Mouse (Mus musculus) ovary, adult 18-20 months (tissue): ENCODE results near the gene Chid1.

Source experiments
- DNase-seq: peaks from one replicate; pipeline ENCODE4 v3.0.0; 2022; ENCODE audit warnings: low spot score, mixed read lengths

Chid1 gene

GRCm38 (mm10) chr7:141558946-141559345 lies 19.3 kb upstream of the Chid1 start:
- DNase-seq, result no peak

GRCm38 (mm10) chr7:141558329-141558776 lies 18.7 kb upstream of the Chid1 start:
- DNase-seq, result no peak

DNA sequence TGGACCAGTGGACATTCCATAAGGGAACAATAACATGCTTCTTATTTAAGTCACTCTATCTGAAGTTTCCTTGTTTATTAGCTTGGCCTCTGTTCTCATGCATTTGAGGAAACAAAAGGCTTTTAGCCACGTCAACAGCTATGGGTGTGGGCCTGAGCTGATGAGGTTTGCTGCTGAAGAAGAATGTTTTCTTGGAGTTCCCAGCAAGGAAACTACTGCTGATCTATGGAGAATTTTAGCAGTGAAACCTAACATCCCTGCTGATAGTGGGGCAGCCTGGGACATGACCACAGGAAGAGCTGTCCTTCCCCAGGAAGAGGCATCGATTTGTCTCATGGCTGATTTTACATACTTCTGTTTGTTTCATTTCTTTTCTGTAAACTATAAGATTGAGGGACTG lies 10.8 kb upstream of the Chid1 start:
- DNase-seq, result no peak

- no peak for DNase-seq
Observed at GRCm38 (mm10) chr7:141549432-141550061, 9.9 kb upstream of the Chid1 start.

GRCm38 (mm10) chr7:141544654-141545053 lies 5.0 kb upstream of the Chid1 start:
- DNase-seq, result no peak

DNA sequence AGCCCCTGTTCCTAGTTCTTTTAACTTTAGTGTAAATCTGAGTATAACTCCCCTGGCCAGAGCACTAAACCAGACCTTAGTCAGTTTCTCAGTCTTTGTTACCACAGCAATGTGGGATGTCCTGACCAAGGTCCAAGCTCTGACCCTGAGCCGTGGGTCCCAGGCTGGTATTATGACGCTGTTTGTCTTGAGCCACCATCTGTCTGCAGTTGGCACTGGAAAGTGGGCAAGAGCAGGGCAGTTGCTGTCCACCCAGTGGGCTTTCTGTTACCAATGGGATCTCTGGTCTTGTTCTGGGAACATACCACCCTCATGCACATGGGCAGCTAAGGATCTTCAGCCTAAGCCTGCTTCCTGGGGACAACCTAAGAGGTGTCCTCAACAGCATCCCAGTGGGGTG lies 2.9 kb upstream of the Chid1 start:
- no peak for DNase-seq

- no peak for DNase-seq
Observed at GRCm38 (mm10) chr7:141541681-141542080, 2.0 kb upstream of the Chid1 start.

DNA sequence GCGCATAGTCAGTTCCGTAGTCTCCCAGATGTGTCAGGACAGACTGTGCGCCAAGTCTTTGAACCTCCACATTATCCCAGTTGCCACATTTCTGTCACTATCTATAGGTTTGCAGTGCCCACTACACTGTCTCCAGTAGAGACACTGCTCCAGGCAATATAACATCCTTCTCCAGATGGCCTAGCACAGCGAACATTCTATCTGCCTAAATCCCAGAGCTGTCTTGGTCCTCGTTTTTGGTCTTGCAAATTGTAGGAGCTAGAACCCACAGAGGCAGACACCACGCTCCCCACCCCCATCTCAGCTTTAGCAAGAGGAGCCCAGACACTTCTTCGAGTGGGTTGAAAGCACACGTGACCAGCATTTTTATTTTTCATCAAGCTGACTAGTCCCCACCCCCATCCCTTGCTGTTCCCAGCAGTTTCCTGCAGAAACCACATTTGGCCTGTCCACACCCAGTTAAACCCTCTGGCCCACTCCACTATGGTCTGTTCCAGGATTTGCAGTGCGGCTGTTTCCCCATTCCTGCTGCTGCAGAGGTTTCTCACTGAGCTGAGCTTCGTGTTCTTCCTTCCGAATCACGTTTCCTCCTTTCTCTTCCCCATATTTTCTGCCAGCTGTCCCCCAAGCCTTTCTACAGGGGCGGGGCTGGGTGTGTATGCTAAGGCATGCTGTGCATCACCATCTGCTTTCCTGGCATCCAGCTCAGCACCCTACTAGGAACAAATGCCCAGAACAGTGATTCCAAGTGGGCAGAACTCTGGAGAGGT lies 840 bp upstream of the Chid1 start:
- peak; percentile 34 for DNase-seq

DNA sequence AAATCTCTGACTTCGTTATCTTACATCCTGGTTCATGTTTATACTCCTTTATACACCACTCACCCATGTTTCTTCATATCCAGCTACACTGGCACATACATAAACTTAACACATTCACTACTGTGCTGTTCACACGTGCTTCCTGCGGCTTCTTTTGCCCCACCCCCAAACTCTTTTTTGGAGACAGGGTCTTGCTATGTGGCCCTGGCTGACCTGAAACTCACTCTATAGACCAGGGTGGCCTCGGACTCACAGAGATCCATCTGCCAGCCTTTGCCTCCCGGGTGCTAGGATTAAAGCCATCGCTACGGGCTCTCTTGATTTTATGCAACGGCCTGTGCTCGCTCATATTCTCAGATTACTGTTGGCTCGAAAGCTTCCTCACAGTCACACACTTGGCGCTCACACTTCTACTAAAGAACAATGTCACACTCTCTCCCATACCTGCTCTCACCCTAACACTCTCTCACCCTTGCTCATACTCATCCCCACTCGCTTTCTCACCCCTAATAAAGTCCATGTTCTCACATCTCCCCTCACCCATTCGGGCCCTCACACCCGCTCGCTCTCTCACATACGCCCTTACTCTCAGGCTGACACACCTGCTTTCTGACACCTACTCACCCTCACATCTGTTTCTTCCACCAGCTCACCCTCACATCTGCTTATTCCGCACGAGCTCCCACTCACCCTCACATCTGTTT lies 653 bp downstream of the Chid1 start:
- DNase-seq, result no peak

DNA sequence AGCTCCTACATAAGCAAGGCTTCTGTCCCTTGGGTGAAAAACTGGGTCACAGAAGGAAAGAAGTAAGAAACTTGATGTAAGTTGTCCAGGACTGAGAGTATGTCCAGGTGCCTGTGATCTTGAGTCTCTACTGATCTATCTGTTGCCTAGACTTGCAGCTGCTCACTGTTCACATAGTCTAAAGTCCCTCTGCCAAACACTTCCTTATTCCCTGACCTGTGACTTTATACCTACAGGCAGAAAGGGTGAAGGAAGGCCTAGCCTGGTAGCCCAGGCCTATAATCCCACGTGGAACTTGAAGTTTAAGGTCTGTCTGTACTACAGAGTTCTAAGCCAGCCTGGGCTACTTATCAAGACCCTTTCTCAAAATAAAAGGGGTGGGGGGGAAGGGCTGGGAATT lies 4.1 kb downstream of the Chid1 start:
- DNase-seq, result no peak

GRCm38 (mm10) chr7:141525580-141525925 lies 14.1 kb downstream of the Chid1 start:
- DNase-seq, result no peak

DNA sequence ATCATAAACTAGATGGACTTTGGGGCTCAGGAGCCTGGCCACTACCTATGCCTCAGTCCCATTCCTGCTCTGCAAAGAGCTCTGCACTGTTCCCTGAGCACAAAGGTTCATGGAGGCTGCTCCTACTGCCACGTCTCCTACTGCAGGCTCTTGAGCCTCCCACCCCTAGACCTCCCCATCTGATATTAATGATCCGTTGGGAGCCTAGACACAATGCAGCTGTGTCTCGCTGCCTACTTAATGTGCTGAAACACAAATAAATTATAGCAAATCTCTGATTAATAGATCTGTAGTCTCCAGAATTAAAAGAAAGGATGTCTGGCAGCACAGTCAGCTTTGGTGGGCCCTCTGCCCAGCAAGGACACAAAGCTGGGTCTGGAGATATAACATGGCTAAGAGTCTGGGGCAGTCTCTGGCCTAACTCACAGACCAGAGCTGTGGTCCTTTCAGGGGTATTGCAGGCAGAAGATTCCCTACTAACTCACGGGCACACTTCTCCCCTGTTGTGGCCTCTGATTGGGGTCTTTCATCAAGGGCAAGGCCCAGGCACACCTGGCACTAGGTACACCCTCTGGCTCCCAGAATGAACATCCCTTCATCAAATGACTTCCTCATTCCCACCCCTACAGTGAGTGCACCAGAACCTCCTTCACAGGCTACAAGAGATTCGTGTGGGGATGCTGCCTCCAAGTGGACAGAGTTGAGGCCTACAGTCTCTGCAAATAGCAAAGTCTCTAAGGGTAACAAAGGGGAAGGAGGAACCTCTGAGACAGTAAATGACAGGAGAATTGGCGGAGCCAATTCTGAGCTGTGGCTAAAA lies 14.7 kb downstream of the Chid1 start:
- DNase-seq, result peak; percentile 37

DNA sequence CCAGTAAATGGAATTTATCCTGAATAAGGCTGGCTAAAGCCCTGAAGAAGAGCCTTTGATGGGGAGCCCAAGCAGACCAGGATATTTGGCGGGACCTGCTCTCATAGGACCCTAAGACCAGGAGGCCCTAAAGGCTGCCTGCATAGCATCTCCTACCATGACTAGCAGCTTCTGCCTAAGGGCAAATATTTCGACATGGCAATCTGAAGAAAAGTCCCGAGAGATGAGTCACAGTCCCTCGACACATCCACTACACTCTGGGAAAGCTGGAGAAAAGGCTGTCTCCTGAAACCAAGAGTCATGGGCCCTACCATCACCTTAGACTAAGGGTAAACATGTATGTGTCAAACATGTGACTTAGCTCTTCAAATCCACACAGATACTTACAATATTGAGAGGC lies 15.4 kb downstream of the Chid1 start:
- DNase-seq, result no peak

DNA sequence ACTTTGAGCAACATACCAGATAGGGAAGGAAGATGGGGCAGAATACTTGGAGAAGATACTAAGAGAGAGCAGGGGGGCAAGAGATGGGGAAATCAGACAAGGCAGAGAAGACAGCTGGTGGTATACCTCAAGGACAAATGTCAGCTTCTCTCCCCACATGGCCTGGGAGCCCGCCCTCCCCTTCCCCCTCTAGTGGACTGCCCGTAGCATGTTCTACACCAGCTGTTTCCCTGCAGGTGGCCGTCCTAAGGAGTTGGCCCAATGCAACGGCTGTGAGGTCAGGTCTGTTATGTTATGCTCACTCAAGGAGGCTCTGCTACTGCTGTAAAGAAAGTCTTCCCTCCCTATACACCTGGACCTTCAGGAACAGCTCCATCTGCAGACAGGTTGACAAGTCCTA lies 16.6 kb downstream of the Chid1 start:
- no peak for DNase-seq

- DNase-seq, result no peak
Observed at GRCm38 (mm10) chr7:141519795-141520194, 19.9 kb downstream of the Chid1 start.

- DNase-seq, result no peak
Observed at GRCm38 (mm10) chr7:141518926-141519325, 20.7 kb downstream of the Chid1 start.

- no peak for DNase-seq
Observed at GRCm38 (mm10) chr7:141518296-141518695, 21.4 kb downstream of the Chid1 start.

- DNase-seq, result no peak
Observed at GRCm38 (mm10) chr7:141517638-141518037, 22.0 kb downstream of the Chid1 start.

GRCm38 (mm10) chr7:141510681-141511191 lies 28.9 kb downstream of the Chid1 start:
- DNase-seq, result no peak

DNA sequence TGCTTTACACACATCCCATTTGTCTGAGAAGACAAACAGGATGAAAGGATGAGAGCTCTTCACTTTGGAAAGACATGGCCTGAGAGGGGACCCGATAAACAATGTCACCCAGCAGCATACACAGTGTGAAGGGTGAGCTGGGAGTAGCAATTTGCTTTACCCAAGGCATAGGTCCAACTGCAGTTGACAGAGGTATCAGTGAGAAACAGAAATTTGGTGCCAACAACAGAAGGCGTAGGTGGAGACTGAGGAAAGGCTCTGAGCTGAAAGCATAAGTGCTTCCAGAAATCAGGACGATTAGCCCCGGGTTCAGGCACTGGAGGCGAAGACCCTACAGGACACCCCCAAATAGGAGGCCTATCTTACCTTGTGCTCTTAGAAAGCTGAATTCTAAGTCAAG lies 29.5 kb downstream of the Chid1 start:
- DNase-seq, result no peak

GRCm38 (mm10) chr7:141508160-141508559 lies 31.5 kb downstream of the Chid1 start:
- no peak for DNase-seq

GRCm38 (mm10) chr7:141506278-141506677 lies 33.4 kb downstream of the Chid1 start:
- no peak for DNase-seq
